Mouse (Mus musculus): Measurements from ENCODE around the gene Capn9. TPM values are rescaled to one million over a fixed set of nuclear protein-coding genes. Genes with fewer than 3 reads are reported as not detected.

The Capn9 gene
- total and polyA plus RNA-seq, 3 experiments, result 0.10 TPM; not detected in 2

- H3K27ac ChIP-seq (ENCODE audit: insufficient read depth, low read depth), result no peak overlapping the region
- peaks cover 3 to 9% of the 10 kb centered on the region in 2 experiments; a peak in 3 of 4 replicates for H3K4me1 ChIP-seq (ENCODE audit: control insufficient read depth in 1 of 2, insufficient read depth in 2 of 2)
- H3K9ac ChIP-seq (ENCODE audit: insufficient read depth, low read depth), result no peak overlapping the region
- peaks cover 9% of the 10 kb centered on the region for H3K27me3 ChIP-seq (replicated peaks)
- H3K9me3 ChIP-seq (replicated peaks; ENCODE audit: low read length), result peaks cover 5% of the 10 kb centered on the region
- H3K36me3 ChIP-seq (replicated peaks in 1 of 2; ENCODE audit: control insufficient read depth in 1 of 2, insufficient read depth in 1 of 2, low read length in 1 of 2), result peaks cover 0 to 8% of the 10 kb centered on the region in 2 experiments
- H3K4me2 ChIP-seq (ENCODE audit: insufficient read depth, low read depth, poor library complexity, severe bottlenecking), result no peak overlapping the region
- no peak overlapping the region for H3K4me3 ChIP-seq (replicated peaks in 1 of 3; ENCODE audit: low read depth in 2 of 3, low read length in 2 of 3, poor library complexity in 1 of 3)
- dilution Hi-C loops (cut with MboI; ENCODE audit: extremely low pct_ligation_motif_present, extremely low pct_unique_long_range_greater_than_20kb, low sequenced_read_pairs), result no loop called here
- no peak for TF ChIP-seq JUN (IDR thresholded peaks at IDR 0.05; ENCODE audit: insufficient read depth, low read depth, low read length)
- no peak for TF ChIP-seq MAX (IDR thresholded peaks at IDR 0.05; ENCODE audit: low read length)
- no peak for TF ChIP-seq CHD2 (IDR thresholded peaks at IDR 0.05; ENCODE audit: low read length)
- TF ChIP-seq USF1 (IDR thresholded peaks at IDR 0.05; ENCODE audit: low read depth, low read length), result no peak
- TF ChIP-seq HCFC1 (IDR thresholded peaks at IDR 0.05; ENCODE audit: low read depth, low read length), result no peak
- no peak for TF ChIP-seq PAX5 (IDR thresholded peaks at IDR 0.05; ENCODE audit: low read length)
- no peak for TF ChIP-seq CHD1 (IDR thresholded peaks at IDR 0.05; ENCODE audit: low read depth, low read length)
- no peaks in the 10 kb centered on the region for H3K79me2 ChIP-seq (replicated peaks; ENCODE audit: control insufficient read depth, extremely low read depth, insufficient read depth, poor library complexity, severe bottlenecking)
- no peak for DNase-seq (ENCODE audit: extremely low read depth)
- in situ Hi-C loops (cut with MboI; ENCODE audit: low pct_ligation_motif_present, low pct_unique_long_range_greater_than_20kb, low sequenced_read_pairs), result loop anchor here (5.0 kb wide), 1 partner anchor 36 kb away; no protein-coding TSS in a partner anchor
Measured at GRCm38 (mm10) chr8:124630891-124631290, 55.0 kb downstream of the Capn9 start.

DNA sequence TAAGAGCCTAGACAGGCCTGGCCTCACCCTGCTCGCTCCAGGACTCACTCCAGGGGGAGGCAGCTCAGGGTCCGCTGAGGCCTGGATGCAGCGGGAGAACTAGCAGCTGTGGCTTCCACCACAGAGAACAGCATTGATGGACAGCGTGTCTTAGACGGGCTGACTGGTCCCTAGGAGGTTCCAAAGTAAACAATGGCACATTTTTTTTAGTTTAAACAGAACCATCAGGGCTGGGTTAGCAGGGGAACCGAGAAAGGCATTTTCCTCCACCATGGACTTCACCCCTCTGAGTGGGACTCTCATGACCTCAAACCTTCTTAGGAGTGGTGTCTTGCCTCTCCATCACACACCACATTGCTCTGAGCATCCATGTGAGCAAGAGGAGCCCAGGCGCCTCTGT, 56.1 kb downstream of the Capn9 start:
- Histone ChIP-seq H3K9ac (ENCODE audit: insufficient read depth, low read depth) (no peak overlapping the region), H3K4me2 (ENCODE audit: insufficient read depth, low read depth, poor library complexity, severe bottlenecking) (no peak overlapping the region), H3K4me3 (replicated peaks in 1 of 3; ENCODE audit: low read depth in 2 of 3, low read length in 2 of 3, poor library complexity in 1 of 3) (no peak overlapping the region), H3K36me3 (replicated peaks in 1 of 2; ENCODE audit: control insufficient read depth in 1 of 2, insufficient read depth in 1 of 2, low read length in 1 of 2) (peaks cover 3 to 18% of the 10 kb centered on the region in 2 experiments), H3K27me3 (replicated peaks) (peaks cover 6% of the 10 kb centered on the region), H3K79me2 (replicated peaks; ENCODE audit: control insufficient read depth, extremely low read depth, insufficient read depth, poor library complexity, severe bottlenecking) (no peaks in the 10 kb centered on the region), H3K27ac (ENCODE audit: insufficient read depth, low read depth) (no peak overlapping the region), H3K9me3 (replicated peaks; ENCODE audit: low read length) (no peaks in the 10 kb centered on the region), H3K4me1 (ENCODE audit: control insufficient read depth in 1 of 2, insufficient read depth in 2 of 2) (peaks cover 3 to 9% of the 10 kb centered on the region in 2 experiments; a peak in 3 of 4 replicates)
- dilution Hi-C loops (cut with MboI; ENCODE audit: extremely low pct_ligation_motif_present, extremely low pct_unique_long_range_greater_than_20kb, low sequenced_read_pairs), result no loop called here
- DNase-seq (ENCODE audit: extremely low read depth), result no peak
- in situ Hi-C loops (cut with MboI; ENCODE audit: low pct_ligation_motif_present, low pct_unique_long_range_greater_than_20kb, low sequenced_read_pairs), result loop anchor here (5.0 kb wide), 1 partner anchor 35 kb away; no protein-coding TSS in a partner anchor
- TF ChIP-seq USF1 (IDR thresholded peaks at IDR 0.05; ENCODE audit: low read depth, low read length) (no peak), JUN (IDR thresholded peaks at IDR 0.05; ENCODE audit: insufficient read depth, low read depth, low read length) (no peak), NRF1 (IDR thresholded peaks at IDR 0.05; ENCODE audit: low read depth, low read length) (no peak), SIN3A (IDR thresholded peaks at IDR 0.05; ENCODE audit: low read length) (no peak), ZKSCAN1 (IDR thresholded peaks at IDR 0.05; ENCODE audit: borderline replicate concordance, low read depth, low read length) (no peak), CTCF (conservative IDR thresholded peaks at IDR 0.05 in 1 of 2, IDR thresholded peaks at IDR 0.05 in 1 of 2; ENCODE audit: low read depth in 2 of 2, low read length in 2 of 2) (no peak), MXI1 (IDR thresholded peaks at IDR 0.05; ENCODE audit: low read depth, low read length) (no peak), ELF1 (IDR thresholded peaks at IDR 0.05; ENCODE audit: low read depth, low read length) (no peak), MYC (IDR thresholded peaks at IDR 0.05; ENCODE audit: low read depth, low read length) (no peak), KAT2A (IDR thresholded peaks at IDR 0.05; ENCODE audit: insufficient replicate concordance, low read length) (no peak), MAFK (IDR thresholded peaks at IDR 0.05; ENCODE audit: insufficient replicate concordance, low read length) (no peak), EP300 (IDR thresholded peaks at IDR 0.05; ENCODE audit: low read length) (no peak), HCFC1 (IDR thresholded peaks at IDR 0.05; ENCODE audit: low read depth, low read length) (no peak), BHLHE40 (IDR thresholded peaks at IDR 0.05; ENCODE audit: low read depth, low read length) (no peak), TBP (conservative IDR thresholded peaks at IDR 0.05; ENCODE audit: low read depth, low read length) (no peak), POLR2AphosphoS2 (IDR thresholded peaks at IDR 0.05; ENCODE audit: low read depth, low read length) (no peak), ETS1 (conservative IDR thresholded peaks at IDR 0.05; ENCODE audit: low read depth, low read length) (no peak), CHD2 (IDR thresholded peaks at IDR 0.05; ENCODE audit: low read length) (no peak)

All from CH12.LX (cell line).